Mouse (Mus musculus) forebrain, postnatal 0 days (tissue): ENCODE results near the gene Dpy19l3. TPM values are rescaled to one million over a fixed set of nuclear protein-coding genes. Genes with fewer than 3 reads are reported as not detected.

Experiments used
- ATAC-seq: fragments of 200-750 bp; cut with Nextera tagmentation; 2 replicates; pipeline ENCODE4 v1.8.0; 2017; ENCODE audit warnings: mild to moderate bottlenecking, moderate library complexity
- DNase-seq: peaks from one replicate; pipeline ENCODE4 v3.0.0-alpha.2; 2015
- H3K27ac ChIP-seq: fragments of 300-500 bp; sonication (generic); 2 replicates; pipeline ENCODE4 v1.5.1; 2014; ENCODE audit warnings: low read depth, mild to moderate bottlenecking, antibody characterized with exemption, low read length, moderate library complexity, mixed read lengths
- H3K27me3 ChIP-seq: fragments of 300-500 bp; sonication (generic); 2 replicates; pipeline ENCODE4 v1.6.1; 2014; ENCODE audit warnings: mild to moderate bottlenecking, low read length, mixed read lengths; ENCODE audit not compliant: insufficient read depth
- H3K36me3 ChIP-seq: fragments of 300-500 bp; sonication (generic); 2 replicates; pipeline ENCODE4 v1.6.1; 2014; ENCODE audit warnings: mild to moderate bottlenecking, moderate library complexity; ENCODE audit not compliant: insufficient read depth
- H3K4me1 ChIP-seq: fragments of 300-500 bp; sonication (generic); 2 replicates; pipeline ENCODE4 v1.6.1; 2014; ENCODE audit warnings: antibody characterized with exemption; ENCODE audit not compliant: insufficient read depth
- H3K4me2 ChIP-seq: fragments of 300-500 bp; sonication (generic); 2 replicates; pipeline ENCODE4 v1.6.1; 2014; ENCODE audit warnings: low read depth, mild to moderate bottlenecking, moderate library complexity
- H3K4me3 ChIP-seq: fragments of 300-500 bp; sonication (generic); 2 replicates; pipeline ENCODE4 v1.5.1; 2014; ENCODE audit warnings: low read depth, low read length, mixed read lengths
- H3K9ac ChIP-seq: fragments of 300-500 bp; sonication (generic); 2 replicates; pipeline ENCODE4 v1.6.1; 2014; ENCODE audit warnings: mild to moderate bottlenecking
- H3K9me3 ChIP-seq: fragments of 300-500 bp; sonication (generic); 2 replicates; pipeline ENCODE4 v1.6.1; 2016; ENCODE audit warnings: low read length
- CTCF ChIP-seq: sonication (generic); IDR thresholded peaks from 2 replicates; pipeline ENCODE4 v1.5.1; 2016; ENCODE audit warnings: antibody characterized with exemption, control low read depth, low read depth
- WGBS: fragments of 180-500 bp; shearing (Covaris S2); extraction: QIAGEN DNeasy Blood & Tissue Kit; methylation state at CpG from one replicate; pipeline ENCODE4 v1.1.7; 2014; 5-methylcytosine and 5-hydroxymethylcytosine counted together
- polyA plus RNA-seq: library from polyadenylated mRNA; unstranded; fragments of >200 nt; fragmentation: Nextera tagmentation; extraction: Ambion mirVana; gene quantifications from 2 replicates; pipeline ENCODE4 v1.2.1, GENCODE M21; 2015
- total RNA-seq: library from RNA; depleted of rRNA; stranded (reverse); fragments of >200 nt; gene quantifications from 2 replicates; pipeline ENCODE4 v1.2.3, GENCODE M21; 2014

Dpy19l3 gene
- total and polyA plus RNA-seq, 2 experiments from 2014 or later = 33.4 to 38.8 TPM

GRCm38 (mm10) chr7:35718421-35719178 lies 35.7 kb downstream of the Dpy19l3 start:
- H3K27ac ChIP-seq = no peak overlapping the region
- ATAC-seq = 0 out of 2 replicates have a peak, but pooled peaks have one; percentile 14
- TF ChIP-seq CTCF = peak; percentile 43
- H3K36me3 ChIP-seq = peaks cover 36% of the 10 kb centered on the region
- H3K4me1 ChIP-seq = no peaks in the 10 kb centered on the region
- no peaks in the 10 kb centered on the region for H3K9me3 ChIP-seq
- 82% methylated on average over 8 of the region's 8 CpGs for WGBS
- H3K4me2 ChIP-seq = no peak overlapping the region
- no peak overlapping the region for H3K9ac ChIP-seq
- no peak for DNase-seq
- no peaks in the 10 kb centered on the region for H3K27me3 ChIP-seq
- H3K4me3 ChIP-seq = no peak overlapping the region

GRCm38 (mm10) chr7:35710366-35710765 lies 43.9 kb downstream of the Dpy19l3 start:
- Histone ChIP-seq H3K9me3 (no peaks in the 10 kb centered on the region), H3K4me2 (no peak overlapping the region), H3K4me3 (no peak overlapping the region), H3K9ac (no peak overlapping the region), H3K36me3 (peaks cover 43% of the 10 kb centered on the region), H3K4me1 (no peaks in the 10 kb centered on the region), H3K27me3 (no peaks in the 10 kb centered on the region), H3K27ac (no peak overlapping the region)
- TF ChIP-seq CTCF = no peak
- no peak for DNase-seq
- no peak for ATAC-seq
- WGBS = 86% methylated on average over 5 of the region's 5 CpGs

DNA sequence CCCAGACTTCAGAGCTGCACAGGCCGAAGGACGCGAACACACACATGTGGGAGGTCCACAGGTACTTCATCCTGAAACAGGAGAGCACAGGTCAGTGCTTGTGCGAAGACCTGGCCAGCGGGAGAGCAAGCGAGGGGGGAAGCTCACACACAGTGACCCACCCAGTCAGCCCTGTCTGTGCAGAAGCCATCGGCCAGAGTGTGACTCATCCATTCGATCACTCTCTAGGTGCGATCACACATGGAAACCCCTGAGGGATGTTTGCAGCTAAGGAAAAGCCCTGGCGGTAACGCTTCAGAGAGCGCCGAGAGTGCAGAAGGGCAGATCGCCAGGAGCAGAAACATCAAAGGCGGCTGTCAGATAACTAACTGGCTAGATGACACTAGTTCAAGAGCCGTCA lies 46.2 kb downstream of the Dpy19l3 start:
- no peaks in the 10 kb centered on the region for H3K27me3 ChIP-seq
- H3K4me1 ChIP-seq = no peaks in the 10 kb centered on the region
- 78% methylated on average over 16 of the region's 16 CpGs for WGBS
- no peak overlapping the region for H3K9ac ChIP-seq
- no peaks in the 10 kb centered on the region for H3K9me3 ChIP-seq
- TF ChIP-seq CTCF = no peak
- no peak for DNase-seq
- peaks cover 35% of the 10 kb centered on the region for H3K36me3 ChIP-seq
- H3K27ac ChIP-seq = no peak overlapping the region
- no peak overlapping the region for H3K4me3 ChIP-seq
- H3K4me2 ChIP-seq = no peak overlapping the region
- ATAC-seq = no peak

DNA sequence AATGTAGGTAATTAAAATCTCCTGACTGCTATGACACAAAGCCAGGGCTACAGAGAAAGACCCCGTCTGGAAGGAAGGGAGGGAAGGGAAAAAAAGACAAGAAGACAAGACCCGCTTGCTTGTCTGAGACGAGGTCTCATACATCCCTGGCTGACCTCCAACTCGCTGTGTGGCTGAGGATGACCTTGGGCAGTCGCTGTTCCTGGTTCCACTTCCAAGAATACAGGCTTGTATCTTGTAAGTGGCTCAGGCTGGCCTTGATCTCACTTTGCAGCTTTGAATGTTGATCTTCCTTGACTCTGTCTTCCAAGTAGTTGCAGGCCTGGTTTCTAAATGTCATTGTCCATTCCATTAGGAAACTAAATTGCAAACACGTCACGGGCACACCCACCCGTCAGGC lies 55.2 kb downstream of the Dpy19l3 start:
- Histone ChIP-seq H3K4me2 (no peak overlapping the region), H3K4me3 (no peak overlapping the region), H3K27me3 (no peaks in the 10 kb centered on the region), H3K36me3 (peaks cover 31% of the 10 kb centered on the region), H3K4me1 (no peaks in the 10 kb centered on the region), H3K9me3 (no peaks in the 10 kb centered on the region), H3K27ac (no peak overlapping the region), H3K9ac (no peak overlapping the region)
- no peak for TF ChIP-seq CTCF
- DNase-seq (no peak), ATAC-seq (no peak)
- WGBS = 85% methylated on average over 8 of the region's 8 CpGs

GRCm38 (mm10) chr7:35698073-35698472 lies 56.2 kb downstream of the Dpy19l3 start:
- DNase-seq = no peak
- H3K4me3 ChIP-seq = no peak overlapping the region
- no peak overlapping the region for H3K9ac ChIP-seq
- H3K9me3 ChIP-seq = no peaks in the 10 kb centered on the region
- peaks cover 22% of the 10 kb centered on the region for H3K36me3 ChIP-seq
- ATAC-seq = no peak
- peak; percentile 27 for TF ChIP-seq CTCF
- H3K4me2 ChIP-seq = no peak overlapping the region
- no peaks in the 10 kb centered on the region for H3K4me1 ChIP-seq
- H3K27ac ChIP-seq = no peak overlapping the region
- H3K27me3 ChIP-seq = no peaks in the 10 kb centered on the region
- 97% methylated on average over 1 of the region's 1 CpGs for WGBS

GRCm38 (mm10) chr7:35692641-35693040 lies 61.6 kb downstream of the Dpy19l3 start:
- Histone ChIP-seq H3K36me3 (peaks cover 23% of the 10 kb centered on the region; the same call in 1 of the 2 replicates), H3K27me3 (no peaks in the 10 kb centered on the region), H3K9ac (no peak overlapping the region), H3K4me1 (no peaks in the 10 kb centered on the region; the same call in 1 of the 2 replicates), H3K27ac (no peak overlapping the region), H3K4me3 (no peak overlapping the region), H3K9me3 (no peaks in the 10 kb centered on the region), H3K4me2 (no peak overlapping the region)
- 82% methylated on average over 12 of the region's 12 CpGs for WGBS
- no peak for TF ChIP-seq CTCF
- ATAC-seq = no peak
- DNase-seq = no peak

GRCm38 (mm10) chr7:35692117-35692516 lies 62.1 kb downstream of the Dpy19l3 start:
- H3K4me3 ChIP-seq = no peak overlapping the region
- peaks cover 26% of the 10 kb centered on the region; the same call in 1 of the 2 replicates for H3K36me3 ChIP-seq
- no peak for TF ChIP-seq CTCF
- 33% methylated on average over 14 of the region's 14 CpGs for WGBS
- no peaks in the 10 kb centered on the region for H3K9me3 ChIP-seq
- no peak overlapping the region for H3K9ac ChIP-seq
- no peaks in the 10 kb centered on the region for H3K27me3 ChIP-seq
- no peak overlapping the region for H3K4me2 ChIP-seq
- no peak overlapping the region for H3K27ac ChIP-seq
- DNase-seq (peak; percentile 39), ATAC-seq (no peak)
- H3K4me1 ChIP-seq = no peaks in the 10 kb centered on the region; the same call in 1 of the 2 replicates
